In genomic region chr13:21222463-21223022, GRCm38 (mm10) we compare ENCODE assay signal across 8 mouse cellular contexts. TPM values are rescaled to one million over a fixed set of nuclear protein-coding genes. Genes with fewer than 3 reads are reported as not detected.
A peak's percentile ranks its signal among the peaks of the same experiment; 100 is the strongest.
DNase-seq lines count a peak whose midpoint lies in the region; ATAC-seq lines count a peak whose summit lies in the region.

No protein-coding gene starts in this region.

- peaks cover 8% of the 10 kb centered on the region; the same call in 1 of the 2 replicates for H3K4me1 ChIP-seq in hindbrain, embryonic 14.5 days (replicated peaks; ENCODE audit: control insufficient read depth, insufficient read depth, low read length)

- peak overlapping the region; percentile 59 for H3K4me3 ChIP-seq in hindbrain, embryonic 14.5 days (replicated peaks; ENCODE audit: low read length)

- H3K27ac ChIP-seq in hindbrain, embryonic 14.5 days: peak overlapping the region; percentile 88

- H3K9ac ChIP-seq in hindbrain, embryonic 14.5 days: peak overlapping the region; percentile 71

- H3K27me3 ChIP-seq in hindbrain, embryonic 14.5 days (ENCODE audit: control insufficient read depth, insufficient read depth, low read length): peaks cover 3% of the 10 kb centered on the region; the same call in 1 of the 2 replicates

- H3K36me3 ChIP-seq in hindbrain, embryonic 14.5 days (replicated peaks; ENCODE audit: control insufficient read depth, insufficient read depth): no peaks in the 10 kb centered on the region

- peak; percentile 80 for DNase-seq in T-cell, adult 2 months (ENCODE audit: low spot score)
- peak; percentile 94 for DNase-seq in cerebellum, postnatal 25 days
- peak; percentile 91 to 94 for DNase-seq in frontal cortex, postnatal 25 days (ENCODE audit: low spot score in 2 of 2)
- peak; percentile 97 for DNase-seq in hindbrain, embryonic 14.5 days (ENCODE audit: low spot score)
- DNase-seq in layer of hippocampus, postnatal 36 days: peak; percentile 90 to 92
- DNase-seq in lung, postnatal 25 days (ENCODE audit: low spot score): peak; percentile 82
- DNase-seq in retina, embryonic 14.5 days (ENCODE audit: low spot score): peak; percentile 96
- peak; percentile 81 to 83 for DNase-seq in thymus, postnatal 36 days

- H3K4me2 ChIP-seq in hindbrain, embryonic 14.5 days (replicated peaks): peak overlapping the region; percentile 69

- WGBS in hindbrain, embryonic 14.5 days: under 1% methylated on average over 20 of the region's 20 CpGs

- no peaks in the 10 kb centered on the region for H3K9me3 ChIP-seq in hindbrain, embryonic 14.5 days (ENCODE audit: control insufficient read depth, low read length)

- ATAC-seq in hindbrain, embryonic 14.5 days (ENCODE audit: low FRiP score): peak; percentile 96

RNA-seq across cellular contexts. Expression of gene Trim27, which starts 43.3 kb away (rescaled TPM):
- polyA plus RNA-seq in hindbrain, embryonic 14.5 days (2014; fragmentation: Nextera tagmentation; extraction: Ambion mirVana): 75.5 and 87.8 TPM in 2 replicates
- 10 to 100 TPM; 37.3 to 41.1 TPM for total RNA-seq in layer of hippocampus, postnatal 36 days (2021)

Comparison
In these comparisons a context has a peak if more than half of its experiments do, and no peak if none do; other contexts are left out.
1. Peak in every context shown above with its lines: DNase-seq, ATAC-seq, H3K4me3 ChIP-seq and H3K27ac ChIP-seq.